Mouse (Mus musculus) heart, embryonic 10.5 days (tissue): ENCODE data around the gene Ifi206. TPM values are rescaled to one million over a fixed set of nuclear protein-coding genes. Genes with fewer than 3 reads are reported as not detected.

Source experiments
- DNase-seq: peaks from one replicate; pipeline ENCODE4 v3.0.0-alpha.2; 2017; ENCODE audit warnings: low spot score
- H3K27ac ChIP-seq: fragments of 300-500 bp; sonication (generic); 2 replicates; pipeline ENCODE4 v1.5.1; 2016; ENCODE audit warnings: mild to moderate bottlenecking
- H3K27me3 ChIP-seq: fragments of 300-500 bp; sonication (generic); 2 replicates; pipeline ENCODE4 v1.6.1; 2016; ENCODE audit warnings: mild to moderate bottlenecking; ENCODE audit not compliant: poor library complexity, insufficient read depth, severe bottlenecking
- H3K36me3 ChIP-seq: fragments of 300-500 bp; sonication (generic); 2 replicates; pipeline ENCODE4 v1.6.1; 2016; ENCODE audit warnings: mild to moderate bottlenecking, moderate library complexity
- H3K4me1 ChIP-seq: fragments of 300-500 bp; sonication (generic); 2 replicates; pipeline ENCODE4 v1.6.1; 2016; ENCODE audit warnings: mild to moderate bottlenecking
- H3K4me3 ChIP-seq: fragments of 300-500 bp; sonication (generic); 2 replicates; pipeline ENCODE4 v1.5.1; 2016; ENCODE audit warnings: mild to moderate bottlenecking, moderate library complexity
- H3K9me3 ChIP-seq: fragments of 300-500 bp; sonication (generic); 2 replicates; pipeline ENCODE4 v1.6.1; 2016; ENCODE audit warnings: mild to moderate bottlenecking, moderate library complexity
- whole genome bisulfite sequencing: fragments of 180-500 bp; shearing (Covaris S2); methylation state at CpG from one replicate; pipeline ENCODE4 v1.1.7; 2016; 5-methylcytosine and 5-hydroxymethylcytosine counted together
- microRNA-seq: library from miRNA; unstranded; fragments of <30 nt; microRNA quantifications from one replicate; pipeline ENCODE4, GENCODE M21; 2017
- polyA plus RNA-seq: library from polyadenylated mRNA; unstranded; fragments of >200 nt; fragmentation: Nextera tagmentation; extraction: Ambion mirVana; gene quantifications from 2 replicates; pipeline ENCODE4 v1.2.1, GENCODE M21; 2016

The Ifi206 gene
- polyA plus RNA-seq, 1 experiment from 2014 or later: not detected

GRCm38 (mm10) chr1:173441210-173441609 is 49.6 kb downstream of the Ifi206 start:
- H3K27ac ChIP-seq: no peak overlapping the region
- no peak overlapping the region for H3K4me3 ChIP-seq
- H3K9me3 ChIP-seq: no peaks in the 10 kb centered on the region
- H3K4me1 ChIP-seq: no peaks in the 10 kb centered on the region
- no peaks in the 10 kb centered on the region for H3K27me3 ChIP-seq
- WGBS: 68% methylated on average over 4 of the region's 4 CpGs
- no peaks in the 10 kb centered on the region for H3K36me3 ChIP-seq
- no peak for DNase-seq

GRCm38 (mm10) chr1:173440681-173441080 is 50.2 kb downstream of the Ifi206 start:
- Histone ChIP-seq H3K36me3 (no peaks in the 10 kb centered on the region), H3K27ac (no peak overlapping the region), H3K27me3 (no peaks in the 10 kb centered on the region), H3K9me3 (no peaks in the 10 kb centered on the region), H3K4me3 (no peak overlapping the region), H3K4me1 (no peaks in the 10 kb centered on the region)
- DNase-seq: no peak
- WGBS: 59% methylated on average over 1 of the region's 1 CpGs

GRCm38 (mm10) chr1:173437161-173437953 is 53.5 kb downstream of the Ifi206 start:
- 82% methylated on average over 6 of the region's 6 CpGs for WGBS
- DNase-seq: no peak
- Histone ChIP-seq H3K9me3 (no peaks in the 10 kb centered on the region), H3K36me3 (no peaks in the 10 kb centered on the region), H3K4me3 (no peak overlapping the region), H3K27me3 (no peaks in the 10 kb centered on the region), H3K4me1 (no peaks in the 10 kb centered on the region), H3K27ac (no peak overlapping the region)

- Histone ChIP-seq H3K4me1 (no peaks in the 10 kb centered on the region), H3K27me3 (no peaks in the 10 kb centered on the region), H3K4me3 (no peak overlapping the region), H3K27ac (no peak overlapping the region), H3K9me3 (no peaks in the 10 kb centered on the region), H3K36me3 (no peaks in the 10 kb centered on the region)
- 87% methylated on average over 2 of the region's 2 CpGs for WGBS
- DNase-seq: no peak
Measured at GRCm38 (mm10) chr1:173432411-173432810, 58.4 kb downstream of the Ifi206 start.

- 75% methylated on average over 5 of the region's 5 CpGs for WGBS
- Histone ChIP-seq H3K4me1 (no peaks in the 10 kb centered on the region), H3K27ac (no peak overlapping the region), H3K36me3 (no peaks in the 10 kb centered on the region), H3K27me3 (no peaks in the 10 kb centered on the region), H3K4me3 (no peak overlapping the region), H3K9me3 (no peaks in the 10 kb centered on the region)
- DNase-seq: no peak
Measured at GRCm38 (mm10) chr1:173429995-173430699, 60.7 kb downstream of the Ifi206 start.

- Histone ChIP-seq H3K27me3 (no peaks in the 10 kb centered on the region), H3K36me3 (no peaks in the 10 kb centered on the region), H3K27ac (no peak overlapping the region), H3K4me1 (no peaks in the 10 kb centered on the region), H3K9me3 (no peaks in the 10 kb centered on the region), H3K4me3 (no peak overlapping the region)
- 82% methylated on average over 8 of the region's 8 CpGs for WGBS
- DNase-seq: no peak
Measured at GRCm38 (mm10) chr1:173427385-173427784, 63.5 kb downstream of the Ifi206 start.

- WGBS: 82% methylated on average over 2 of the region's 2 CpGs
- H3K4me3 ChIP-seq: no peak overlapping the region
- H3K27me3 ChIP-seq: no peaks in the 10 kb centered on the region
- H3K4me1 ChIP-seq: no peaks in the 10 kb centered on the region
- H3K9me3 ChIP-seq: no peaks in the 10 kb centered on the region
- no peak for DNase-seq
- no peak overlapping the region for H3K27ac ChIP-seq
- no peaks in the 10 kb centered on the region for H3K36me3 ChIP-seq
Measured at GRCm38 (mm10) chr1:173426345-173426744, 64.5 kb downstream of the Ifi206 start.

- H3K36me3 ChIP-seq: no peaks in the 10 kb centered on the region
- peak; percentile 77 for DNase-seq
- 69% methylated on average over 6 of the region's 6 CpGs for WGBS
- no peaks in the 10 kb centered on the region for H3K27me3 ChIP-seq
- H3K9me3 ChIP-seq: no peaks in the 10 kb centered on the region
- no peaks in the 10 kb centered on the region for H3K4me1 ChIP-seq
- no peak overlapping the region for H3K27ac ChIP-seq
- no peak overlapping the region for H3K4me3 ChIP-seq
Measured at GRCm38 (mm10) chr1:173420374-173420773, 70.5 kb downstream of the Ifi206 start.

GRCm38 (mm10) chr1:173418936-173419621 is 71.8 kb downstream of the Ifi206 start:
- H3K27ac ChIP-seq: no peak overlapping the region
- no peak overlapping the region for H3K4me3 ChIP-seq
- no peaks in the 10 kb centered on the region for H3K4me1 ChIP-seq
- H3K36me3 ChIP-seq: no peaks in the 10 kb centered on the region
- no peaks in the 10 kb centered on the region for H3K9me3 ChIP-seq
- WGBS: 75% methylated on average over 1 of the region's 1 CpGs
- no peak for DNase-seq
- no peaks in the 10 kb centered on the region for H3K27me3 ChIP-seq

GRCm38 (mm10) chr1:173418516-173418915 is 72.3 kb downstream of the Ifi206 start:
- Histone ChIP-seq H3K36me3 (no peaks in the 10 kb centered on the region), H3K4me1 (no peaks in the 10 kb centered on the region), H3K27ac (no peak overlapping the region), H3K4me3 (no peak overlapping the region), H3K27me3 (no peaks in the 10 kb centered on the region), H3K9me3 (no peaks in the 10 kb centered on the region)
- DNase-seq: no peak
- 78% methylated on average over 3 of the region's 3 CpGs for WGBS

Small RNAs within 50 kb of the gene (microRNA-seq; reads per million reads assigned to microRNA genes)
- not detected for gene Gm44481

Other genes starting within 250 kb of the Ifi206 start
- gene Olfr418, start 225.0 kb downstream of the Ifi206 start, polyA plus RNA-seq: not detected in 2 replicates
- gene Mptx2, start 213.3 kb downstream of the Ifi206 start, polyA plus RNA-seq: not detected in 2 replicates
- gene Ackr1, start 157.3 kb downstream of the Ifi206 start, polyA plus RNA-seq: 1.8 and 1.9 TPM in 2 replicates
- gene Aim2, start 140.2 kb downstream of the Ifi206 start, polyA plus RNA-seq: 1.3 and 1.5 TPM in 2 replicates
- 1.2 and 1.3 TPM in 2 replicates for gene Cadm3, start 123.3 kb downstream of the Ifi206 start, polyA plus RNA-seq
- not detected in 2 replicates for gene Ifi214, start 44.9 kb upstream of the Ifi206 start, polyA plus RNA-seq
- gene Ifi213, start 108.2 kb upstream of the Ifi206 start, polyA plus RNA-seq: not detected in 2 replicates
- gene Ifi209, start 139.9 kb upstream of the Ifi206 start, polyA plus RNA-seq: 0.05 TPM in 1 of 2 replicates, not detected in the other
- not detected in 2 replicates for gene Ifi208, start 182.6 kb upstream of the Ifi206 start, polyA plus RNA-seq